Mouse (Mus musculus): ENCODE results near the gene Abl2.

- TF ChIP-seq CTCF (conservative IDR thresholded peaks at IDR 0.05 in 1 of 2, IDR thresholded peaks at IDR 0.05 in 1 of 2; ENCODE audit: low read depth in 2 of 2, low read length in 2 of 2): peak in 1 of 2 experiments; percentile 61; a peak in 3 of 4 replicates
- no peak for TF ChIP-seq MAFK (IDR thresholded peaks at IDR 0.05; ENCODE audit: insufficient replicate concordance, low read length)
- TF ChIP-seq TCF12 (IDR thresholded peaks at IDR 0.05; ENCODE audit: low read depth, low read length): no peak
- no peak for TF ChIP-seq ZC3H11A (IDR thresholded peaks at IDR 0.05; ENCODE audit: low read depth, low read length)
- TF ChIP-seq ELF1 (IDR thresholded peaks at IDR 0.05; ENCODE audit: low read depth, low read length): no peak
- no peak for TF ChIP-seq PAX5 (IDR thresholded peaks at IDR 0.05; ENCODE audit: low read length)
- no peak for TF ChIP-seq MAX (IDR thresholded peaks at IDR 0.05; ENCODE audit: low read length)
- TF ChIP-seq ZNF384 (IDR thresholded peaks at IDR 0.05; ENCODE audit: low read depth, low read length): no peak
Measured at GRCm38 (mm10) chr1:156538382-156538781, 20.2 kb upstream of the Abl2 start.
